Comparison of ENCODE assay signal across 26 mouse cellular contexts in genomic region chr3:95731802-95732201, GRCm38 (mm10). TPM values are rescaled to one million over a fixed set of nuclear protein-coding genes. Genes with fewer than 3 reads are reported as not detected.
A peak's percentile ranks its signal among the peaks of the same experiment; 100 is the strongest.
DNase-seq lines count a peak whose midpoint lies in the region; ATAC-seq and TF ChIP-seq lines count a peak whose summit lies in the region.
"Had no signal": no experiment of that assay in that cellular context is flagged by ENCODE, and none has a peak within 500 bp of the region (broad histone marks: within the 10 kb centered on the region; RNA-seq: fewer than 3 reads in every experiment).

No protein-coding gene starts in this region.

- no peak for TF ChIP-seq EP300 in heart, postnatal 0 days (IDR thresholded peaks at IDR 0.05; ENCODE audit: low read depth)
- TF ChIP-seq EP300 in liver, postnatal 0 days (IDR thresholded peaks at IDR 0.05; ENCODE audit: low read depth) = no peak

- H3K4me2 ChIP-seq in heart, postnatal 0 days (ENCODE audit: low read depth, low read length) = no peak overlapping the region
- no peak overlapping the region for H3K4me2 ChIP-seq in liver, postnatal 0 days (ENCODE audit: low read depth, low read length)
- no peak overlapping the region for H3K4me2 ChIP-seq in liver, embryonic 12.5 days
- H3K4me2 ChIP-seq: embryonic facial prominence, embryonic 12.5 days; heart, embryonic 13.5 days; hindbrain, embryonic 14.5 days; limb, embryonic 15.5 days; liver, embryonic 15.5 days; neural tube, embryonic 13.5 days had no signal

- peaks cover 13% of the 10 kb centered on the region for H3K4me1 ChIP-seq in heart, postnatal 0 days (ENCODE audit: control insufficient read depth, insufficient read depth)
- peaks cover 17% of the 10 kb centered on the region for H3K4me1 ChIP-seq in liver, postnatal 0 days (ENCODE audit: insufficient read depth)
- H3K4me1 ChIP-seq in liver, embryonic 12.5 days = peaks cover 36% of the 10 kb centered on the region
- H3K4me1 ChIP-seq: embryonic facial prominence, embryonic 12.5 days; neural tube, embryonic 13.5 days had no signal

- no peak overlapping the region for H3K9ac ChIP-seq in heart, postnatal 0 days (replicated peaks; ENCODE audit: low read depth, low read length)
- H3K9ac ChIP-seq in liver, postnatal 0 days (replicated peaks) = no peak overlapping the region
- H3K9ac ChIP-seq in liver, embryonic 12.5 days = no peak overlapping the region
- H3K9ac ChIP-seq: embryonic facial prominence, embryonic 12.5 days; heart, embryonic 13.5 days; hindbrain, embryonic 14.5 days; limb, embryonic 15.5 days; liver, embryonic 15.5 days; neural tube, embryonic 13.5 days had no signal

- H3K9me3 ChIP-seq in heart, postnatal 0 days (replicated peaks; ENCODE audit: control insufficient read depth, low read length) = no peaks in the 10 kb centered on the region
- H3K9me3 ChIP-seq in liver, postnatal 0 days (ENCODE audit: low read length) = no peaks in the 10 kb centered on the region
- H3K9me3 ChIP-seq in liver, embryonic 12.5 days (replicated peaks) = no peaks in the 10 kb centered on the region
- H3K9me3 ChIP-seq: embryonic facial prominence, embryonic 12.5 days; heart, embryonic 13.5 days; limb, embryonic 15.5 days; liver, embryonic 15.5 days; neural tube, embryonic 13.5 days had no signal

- no peak overlapping the region for H3K4me3 ChIP-seq in heart, postnatal 0 days (ENCODE audit: low read depth, low read length)
- no peak overlapping the region for H3K4me3 ChIP-seq in liver, postnatal 0 days (ENCODE audit: low read depth, low read length)
- no peak overlapping the region for H3K4me3 ChIP-seq in liver, embryonic 12.5 days
- H3K4me3 ChIP-seq: embryonic facial prominence, embryonic 12.5 days; heart, embryonic 13.5 days; limb, embryonic 15.5 days; liver, embryonic 15.5 days; myocyte; neural tube, embryonic 13.5 days had no signal

- H3K36me3 ChIP-seq in heart, postnatal 0 days (replicated peaks; ENCODE audit: control insufficient read depth, insufficient read depth, low read length) = peaks cover 12% of the 10 kb centered on the region
- H3K36me3 ChIP-seq in liver, postnatal 0 days (replicated peaks; ENCODE audit: insufficient read depth, low read length) = peaks cover 8% of the 10 kb centered on the region
- peaks cover 20% of the 10 kb centered on the region for H3K36me3 ChIP-seq in liver, embryonic 12.5 days

- H3K27ac ChIP-seq in heart, postnatal 0 days (ENCODE audit: low read depth) = no peak overlapping the region
- H3K27ac ChIP-seq in liver, postnatal 0 days (ENCODE audit: low read depth) = no peak overlapping the region
- no peak overlapping the region for H3K27ac ChIP-seq in liver, embryonic 12.5 days
- H3K27ac ChIP-seq: embryonic facial prominence, embryonic 12.5 days; hindbrain, embryonic 14.5 days; limb, embryonic 15.5 days; neural tube, embryonic 13.5 days had no signal

- 82% methylated on average over 4 of the region's 4 CpGs for WGBS in heart, postnatal 0 days
- WGBS in liver, postnatal 0 days (ENCODE audit: insufficient replicate concordance) = 85% methylated on average over 4 of the region's 4 CpGs
- WGBS in liver, embryonic 12.5 days (ENCODE audit: insufficient replicate concordance) = 82% methylated on average over 4 of the region's 4 CpGs

- no peak for DNase-seq in heart, postnatal 0 days (ENCODE audit: low spot score)
- no peak for DNase-seq in heart, adult 11 months
- DNase-seq in liver, postnatal 0 days = no peak
- peak; percentile 59 for DNase-seq in 416B (ENCODE audit: low read depth)
- peak; percentile 36 for DNase-seq in brain, adult 2 months (ENCODE audit: low read depth, low spot score)
- DNase-seq in adrenal gland, adult 8-10 months = no peak
- DNase-seq: adrenal gland, postnatal 36 days; cerebellum, adult 11 months; cerebellum, adult 9-11 months; kidney, adult 9 months; kidney, postnatal 25 days; layer of hippocampus, adult 9-11 months; left cerebral cortex, postnatal 4 days; midbrain, embryonic 14.5 days; retina, postnatal 1 day; right cerebral cortex, postnatal 25 days; thymus, postnatal 14 days had no signal

- no peaks in the 10 kb centered on the region for H3K27me3 ChIP-seq in heart, postnatal 0 days (ENCODE audit: control insufficient read depth, insufficient read depth, low read length)
- H3K27me3 ChIP-seq in liver, postnatal 0 days (ENCODE audit: insufficient read depth, low read length) = no peaks in the 10 kb centered on the region
- no peaks in the 10 kb centered on the region for H3K27me3 ChIP-seq in liver, embryonic 12.5 days (replicated peaks)
- H3K27me3 ChIP-seq: embryonic facial prominence, embryonic 12.5 days; heart, embryonic 13.5 days; limb, embryonic 15.5 days; liver, embryonic 15.5 days; neural tube, embryonic 13.5 days had no signal

- no peak for ATAC-seq in heart, postnatal 0 days (ENCODE audit: insufficient read depth, low read depth)
- ATAC-seq in liver, postnatal 0 days = no peak
- ATAC-seq in liver, embryonic 12.5 days = no peak

- TF ChIP-seq CTCF in heart, postnatal 0 days (IDR thresholded peaks at IDR 0.05; ENCODE audit: low read depth) = 0 out of 2 replicates have a peak, but pooled peaks have one; percentile 17
- peak; percentile 23 for TF ChIP-seq CTCF in liver, postnatal 0 days (IDR thresholded peaks at IDR 0.05; ENCODE audit: low read depth)

RNA-seq across cellular contexts. Expression of gene Ecm1, which starts 7.6 kb away (rescaled TPM):
- 22.9 and 63.8 TPM in 2 replicates for total RNA-seq in heart, postnatal 0 days (2014; rRNA removed; ENCODE audit: low replicate concordance)
- 55.8 and 59.6 TPM in 2 replicates for polyA plus RNA-seq in heart, postnatal 0 days (2015; fragmentation: Nextera tagmentation; extraction: Ambion mirVana)
- polyA plus RNA-seq in liver, postnatal 0 days (2015; fragmentation: Nextera tagmentation; extraction: Ambion mirVana) = 81.2 and 90.1 TPM in 2 replicates
- polyA plus RNA-seq in liver, embryonic 12.5 days (2016; fragmentation: Nextera tagmentation; extraction: Ambion mirVana) = 14.1 and 15.2 TPM in 2 replicates
- 100 to 1,000 TPM; 619 to 722 (median 665) TPM for total RNA-seq in adrenal gland, adult 8-10 months (2022)

RNA-seq across cellular contexts. Expression of gene Tars2, which starts 28.2 kb away (rescaled TPM):
- 43.5 and 47.1 TPM in 2 replicates for total RNA-seq in heart, postnatal 0 days (2014; rRNA removed; ENCODE audit: low replicate concordance)
- polyA plus RNA-seq in heart, postnatal 0 days (2015; fragmentation: Nextera tagmentation; extraction: Ambion mirVana) = 30.0 and 30.3 TPM in 2 replicates
- polyA plus RNA-seq in liver, postnatal 0 days (2015; fragmentation: Nextera tagmentation; extraction: Ambion mirVana) = 16.4 and 21.0 TPM in 2 replicates
- 66.1 and 66.3 TPM in 2 replicates for polyA plus RNA-seq in liver, embryonic 12.5 days (2016; fragmentation: Nextera tagmentation; extraction: Ambion mirVana)
- 10 to 100 TPM; 62.2 to 74.5 (median 65.2) TPM for total RNA-seq in adrenal gland, adult 8-10 months (2022)

RNA-seq across cellular contexts. Expression of gene Adamtsl4, which starts 44.1 kb away (rescaled TPM):
- total RNA-seq in heart, postnatal 0 days (2014; rRNA removed; ENCODE audit: low replicate concordance) = 20.2 and 23.8 TPM in 2 replicates
- polyA plus RNA-seq in heart, postnatal 0 days (2015; fragmentation: Nextera tagmentation; extraction: Ambion mirVana) = 7.5 and 11.2 TPM in 2 replicates
- polyA plus RNA-seq in liver, postnatal 0 days (2015; fragmentation: Nextera tagmentation; extraction: Ambion mirVana) = 2.5 and 2.6 TPM in 2 replicates
- polyA plus RNA-seq in liver, embryonic 12.5 days (2016; fragmentation: Nextera tagmentation; extraction: Ambion mirVana) = 0.30 and 0.35 TPM in 2 replicates
- 10 to 100 TPM in 1 of 4 experiments, 1 to 10 TPM in 3; 4.3 to 10.2 (median 6.4) TPM for total RNA-seq in adrenal gland, adult 8-10 months (2022)
- total RNA-seq: megakaryocyte-erythroid progenitor cell, adult 5-6 weeks had no signal

Comparison
In these comparisons a context has a peak if more than half of its experiments do, and no peak if none do; other contexts are left out.
1. DNase-seq: peak in 416B (single experiment) and brain, adult 2 months (single experiment); none in heart, postnatal 0 days (single experiment), heart, adult 11 months (single experiment), liver, postnatal 0 days (single experiment) and adrenal gland, adult 8-10 months (single experiment).